In genomic region chr4:32408535-32408934, GRCm38 (mm10) we compare ENCODE assay signal across 18 mouse cellular contexts.
"Had no signal": no experiment of that assay in that cellular context is flagged by ENCODE, and none has a peak within 500 bp of the region (broad histone marks: within the 10 kb centered on the region; RNA-seq: fewer than 3 reads in every experiment).

No protein-coding gene starts in this region.

- DNase-seq: gastrocnemius, adult 2 months; gastrocnemius, postnatal 25 days; heart, postnatal 36 days; kidney, adult 11 months; kidney, adult 8-10 months; kidney, postnatal 14 days; kidney, postnatal 36 days; layer of hippocampus, adult 9-11 months; liver; liver, embryonic 13.5 days had no signal

- H3K36me3 ChIP-seq: heart, embryonic 10.5 days; heart, embryonic 12.5 days; hindbrain, embryonic 13.5 days; hindbrain, embryonic 15.5 days; limb, embryonic 12.5 days; liver, embryonic 13.5 days; liver, embryonic 15.5 days had no signal

- H3K27me3 ChIP-seq: heart, embryonic 12.5 days; hindbrain, embryonic 13.5 days; hindbrain, embryonic 15.5 days; limb, embryonic 12.5 days; liver, embryonic 13.5 days; liver, embryonic 15.5 days had no signal

- H3K4me3 ChIP-seq: gastrocnemius, adult 2 months; heart, embryonic 10.5 days; heart, embryonic 12.5 days; hindbrain, embryonic 13.5 days; hindbrain, embryonic 15.5 days; left cerebral cortex, adult 2 months; limb, embryonic 10.5 days; limb, embryonic 12.5 days; liver, embryonic 13.5 days; liver, embryonic 15.5 days had no signal
